8 mouse cellular contexts compared by ENCODE assay signal in the genomic region with DNA sequence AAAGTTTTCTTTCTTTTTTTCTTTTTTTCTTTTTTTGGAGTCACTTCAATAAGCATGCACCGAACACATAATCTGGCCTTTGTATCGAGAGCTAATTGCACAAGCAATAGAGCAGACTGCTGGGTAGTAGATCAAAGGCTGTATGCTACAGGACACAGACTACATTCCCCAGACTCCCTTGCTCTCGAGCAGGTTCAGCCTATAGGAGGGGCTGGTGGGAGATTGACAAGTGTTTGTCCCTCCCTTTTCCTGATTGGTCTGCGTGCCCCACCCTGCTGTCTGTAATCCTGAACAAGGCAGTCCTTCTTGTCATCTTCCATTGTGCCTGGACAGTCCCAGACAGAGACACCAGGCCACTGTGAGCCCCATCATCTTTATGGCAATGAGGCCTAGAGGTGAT.
DNase-seq lines count a peak whose midpoint lies in the region; ATAC-seq and TF ChIP-seq lines count a peak whose summit lies in the region.

No protein-coding gene starts in this region.

- no peak for DNase-seq in kidney, adult 11 months
- DNase-seq in forebrain, embryonic 14.5 days (ENCODE audit: low spot score), result peak; percentile 53
- DNase-seq in liver, postnatal 0 days, result peak; percentile 18
- DNase-seq in kidney, postnatal 36 days, result no peak
- DNase-seq in adrenal gland, postnatal 25 days, result no peak
- no peak for DNase-seq in heart, adult 11 months

- H3K27ac ChIP-seq in kidney, embryonic 14.5 days (ENCODE audit: low read depth, low read length), result no peak overlapping the region
- H3K27ac ChIP-seq in forebrain, embryonic 14.5 days (ENCODE audit: low read depth, low read length), result no peak overlapping the region
- no peak overlapping the region for H3K27ac ChIP-seq in liver, postnatal 0 days (ENCODE audit: low read depth)
- no peak overlapping the region for H3K27ac ChIP-seq in neural tube, embryonic 14.5 days (ENCODE audit: low read depth, low read length)

- TF ChIP-seq EP300 in liver, postnatal 0 days (IDR thresholded peaks at IDR 0.05; ENCODE audit: low read depth), result no peak

- WGBS in kidney, embryonic 14.5 days, result 16% methylated on average over 4 of the region's 4 CpGs
- WGBS in forebrain, embryonic 14.5 days, result 15% methylated on average over 4 of the region's 4 CpGs
- WGBS in liver, postnatal 0 days (ENCODE audit: insufficient replicate concordance), result 23% methylated on average over 4 of the region's 4 CpGs
- WGBS in neural tube, embryonic 14.5 days, result 26% methylated on average over 4 of the region's 4 CpGs

- H3K9ac ChIP-seq in kidney, embryonic 14.5 days (ENCODE audit: low read depth, low read length), result no peak overlapping the region
- no peak overlapping the region for H3K9ac ChIP-seq in forebrain, embryonic 14.5 days (ENCODE audit: low read length)
- H3K9ac ChIP-seq in liver, postnatal 0 days (replicated peaks), result no peak overlapping the region
- H3K9ac ChIP-seq in neural tube, embryonic 14.5 days (replicated peaks; ENCODE audit: low read depth, low read length), result no peak overlapping the region

- H3K4me1 ChIP-seq in kidney, embryonic 14.5 days (ENCODE audit: control insufficient read depth, insufficient read depth, low read length), result no peaks in the 10 kb centered on the region
- H3K4me1 ChIP-seq in forebrain, embryonic 14.5 days (ENCODE audit: control insufficient read depth, insufficient read depth, low read length), result no peaks in the 10 kb centered on the region
- H3K4me1 ChIP-seq in liver, postnatal 0 days (ENCODE audit: insufficient read depth), result no peaks in the 10 kb centered on the region
- H3K4me1 ChIP-seq in neural tube, embryonic 14.5 days (ENCODE audit: control insufficient read depth, insufficient read depth, low read length), result no peaks in the 10 kb centered on the region

- TF ChIP-seq CTCF in liver, postnatal 0 days (IDR thresholded peaks at IDR 0.05; ENCODE audit: low read depth), result no peak

- no peaks in the 10 kb centered on the region for H3K9me3 ChIP-seq in kidney, embryonic 14.5 days (ENCODE audit: control insufficient read depth, low read length)
- no peaks in the 10 kb centered on the region for H3K9me3 ChIP-seq in forebrain, embryonic 14.5 days (replicated peaks; ENCODE audit: control insufficient read depth, low read length)
- H3K9me3 ChIP-seq in liver, postnatal 0 days (ENCODE audit: low read length), result no peaks in the 10 kb centered on the region
- H3K9me3 ChIP-seq in neural tube, embryonic 14.5 days (ENCODE audit: control insufficient read depth, low read length), result no peaks in the 10 kb centered on the region

- no peak overlapping the region for H3K4me3 ChIP-seq in kidney, embryonic 14.5 days (ENCODE audit: low read length)
- H3K4me3 ChIP-seq in forebrain, embryonic 14.5 days (ENCODE audit: low read depth, low read length), result no peak overlapping the region
- no peak overlapping the region for H3K4me3 ChIP-seq in liver, postnatal 0 days (ENCODE audit: low read depth, low read length)
- H3K4me3 ChIP-seq in neural tube, embryonic 14.5 days (ENCODE audit: low read depth, low read length), result no peak overlapping the region

- no peaks in the 10 kb centered on the region for H3K27me3 ChIP-seq in kidney, embryonic 14.5 days (ENCODE audit: control insufficient read depth, insufficient read depth, low read length)
- H3K27me3 ChIP-seq in forebrain, embryonic 14.5 days (replicated peaks; ENCODE audit: control insufficient read depth, insufficient read depth, low read length), result no peaks in the 10 kb centered on the region
- no peaks in the 10 kb centered on the region for H3K27me3 ChIP-seq in liver, postnatal 0 days (ENCODE audit: insufficient read depth, low read length)
- no peaks in the 10 kb centered on the region for H3K27me3 ChIP-seq in neural tube, embryonic 14.5 days (ENCODE audit: control insufficient read depth, insufficient read depth, low read length)

- ATAC-seq in kidney, embryonic 14.5 days (ENCODE audit: low FRiP score, low TSS enrichment), result peak; percentile 60; the same call in 1 of the 2 replicates
- peak; percentile 86 for ATAC-seq in forebrain, embryonic 14.5 days
- peak; percentile 78 for ATAC-seq in liver, postnatal 0 days
- peak; percentile 91 for ATAC-seq in neural tube, embryonic 14.5 days (ENCODE audit: low read depth)

- no peak overlapping the region for H3K4me2 ChIP-seq in kidney, embryonic 14.5 days (replicated peaks; ENCODE audit: low read depth, low read length)
- no peak overlapping the region for H3K4me2 ChIP-seq in forebrain, embryonic 14.5 days (ENCODE audit: low read length)
- no peak overlapping the region for H3K4me2 ChIP-seq in liver, postnatal 0 days (ENCODE audit: low read depth, low read length)
- no peak overlapping the region for H3K4me2 ChIP-seq in neural tube, embryonic 14.5 days (ENCODE audit: low read depth, low read length)

- no peaks in the 10 kb centered on the region for H3K36me3 ChIP-seq in kidney, embryonic 14.5 days (ENCODE audit: control insufficient read depth, insufficient read depth, low read length)
- H3K36me3 ChIP-seq in forebrain, embryonic 14.5 days (ENCODE audit: control insufficient read depth, insufficient read depth, low read length), result no peaks in the 10 kb centered on the region
- H3K36me3 ChIP-seq in liver, postnatal 0 days (replicated peaks; ENCODE audit: insufficient read depth, low read length), result no peaks in the 10 kb centered on the region
- no peaks in the 10 kb centered on the region for H3K36me3 ChIP-seq in neural tube, embryonic 14.5 days (ENCODE audit: control insufficient read depth, insufficient read depth, low read length)

Comparison
In these comparisons a context has a peak if more than half of its experiments do, and no peak if none do; other contexts are left out.
1. DNase-seq: peak in forebrain, embryonic 14.5 days (single experiment) and liver, postnatal 0 days (single experiment); none in kidney, adult 11 months (single experiment), kidney, postnatal 36 days (0 of 2), adrenal gland, postnatal 25 days (single experiment) and heart, adult 11 months (single experiment).
2. Peak in every context shown above with its lines, with median percentiles within 50 percentile points of each other: ATAC-seq.